Mouse (Mus musculus) myocyte (in vitro differentiated cells): ENCODE results near the gene Ghrh. TPM values are rescaled to one million over a fixed set of nuclear protein-coding genes. Genes with fewer than 3 reads are reported as not detected.

Experiments used
- H3K27me3 ChIP-seq: one replicate; pipeline ENCODE4 v1.6.1; 2011; ENCODE audit not compliant: control insufficient read depth, insufficient read depth, insufficient read length
- H3K36me3 ChIP-seq: one replicate; pipeline ENCODE4 v1.6.1; 2011; ENCODE audit not compliant: control insufficient read depth, insufficient read depth
- H3K4me2 ChIP-seq: one replicate; pipeline ENCODE4 v1.6.1; 2011; ENCODE audit warnings: low read depth, control low read depth
- H3K4me3 ChIP-seq: one replicate; pipeline ENCODE4 v1.5.1; 2011; ENCODE audit warnings: mild to moderate bottlenecking, control low read depth, moderate library complexity
- H3K79me2 ChIP-seq: one replicate; pipeline ENCODE4 v1.6.1; 2011; ENCODE audit not compliant: control insufficient read depth, insufficient read depth
- H3ac ChIP-seq: one replicate; pipeline ENCODE4 v1.6.1; 2011; ENCODE audit not compliant: control insufficient read depth, insufficient read length
- CEBPB ChIP-seq: IDR thresholded peaks from 2 replicates; pipeline ENCODE4 v1.6.1; 2011; ENCODE audit warnings: mild to moderate bottlenecking, moderate library complexity; ENCODE audit not compliant: poor library complexity, insufficient read depth, severe bottlenecking
- E2F4 ChIP-seq: IDR thresholded peaks from one replicate; pipeline ENCODE4 v1.6.1; 2011; ENCODE audit warnings: mild to moderate bottlenecking, control low read depth, moderate library complexity; ENCODE audit not compliant: insufficient read depth
- MAX ChIP-seq: IDR thresholded peaks from one replicate; pipeline ENCODE4 v1.6.1; 2011; ENCODE audit warnings: low read depth, mild to moderate bottlenecking, control low read depth
- MYOD1 ChIP-seq, 3 experiments: IDR thresholded peaks; one replicate each; pipeline ENCODE4 v1.6.1; 2011; ENCODE audit warnings: control low read depth in 2 of 3, low read depth in 2 of 3, mild to moderate bottlenecking in 2 of 3, moderate library complexity in 1 of 3; ENCODE audit not compliant: insufficient read length in 2 of 3, control insufficient read depth in 1 of 3
- MYOG ChIP-seq, 3 experiments: IDR thresholded peaks; one replicate each; pipeline ENCODE4 v1.6.1; 2011; ENCODE audit warnings: control low read depth in 2 of 3, low read depth in 2 of 3, mild to moderate bottlenecking in 2 of 3; ENCODE audit not compliant: insufficient read length in 2 of 3, control insufficient read depth in 1 of 3, insufficient read depth in 1 of 3
- POLR2A ChIP-seq: IDR thresholded peaks from one replicate; pipeline ENCODE4 v1.6.1; 2011; ENCODE audit warnings: low read depth, mild to moderate bottlenecking, control low read depth, moderate library complexity; ENCODE audit not compliant: insufficient read length
- POLR2AphosphoS2 ChIP-seq: IDR thresholded peaks from one replicate; pipeline ENCODE4 v1.6.1; 2011; ENCODE audit warnings: low read depth, control low read depth; ENCODE audit not compliant: insufficient read length
- REST ChIP-seq: IDR thresholded peaks from one replicate; pipeline ENCODE4 v1.6.1; 2011; ENCODE audit warnings: mild to moderate bottlenecking, control low read depth, moderate library complexity; ENCODE audit not compliant: insufficient read depth, insufficient read length
- SRF ChIP-seq: IDR thresholded peaks from one replicate; pipeline ENCODE4 v1.6.1; 2011; ENCODE audit warnings: low read depth; ENCODE audit not compliant: control insufficient read depth, insufficient read length
- TCF12 ChIP-seq: IDR thresholded peaks from one replicate; pipeline ENCODE4 v1.6.1; 2011; ENCODE audit warnings: mild to moderate bottlenecking, control low read depth; ENCODE audit not compliant: poor library complexity, insufficient read depth, severe bottlenecking
- TCF3 ChIP-seq: IDR thresholded peaks from one replicate; pipeline ENCODE4 v1.6.1; 2011; ENCODE audit warnings: low read depth, control low read depth; ENCODE audit not compliant: insufficient read length
- USF1 ChIP-seq: IDR thresholded peaks from one replicate; pipeline ENCODE4 v1.6.1; 2011; ENCODE audit warnings: low read depth, mild to moderate bottlenecking, control low read depth, moderate library complexity
- polyA plus RNA-seq: library from polyadenylated mRNA; unstranded; fragments of >200 nt; fragmentation: generic; extraction: Trizol; gene quantifications from one replicate; pipeline ENCODE4 v1.2.1, GENCODE M21; 2012; ENCODE audit warnings: missing spikeins

Gene Ghrh
- polyA plus RNA-seq, 1 experiment = not detected

DNA sequence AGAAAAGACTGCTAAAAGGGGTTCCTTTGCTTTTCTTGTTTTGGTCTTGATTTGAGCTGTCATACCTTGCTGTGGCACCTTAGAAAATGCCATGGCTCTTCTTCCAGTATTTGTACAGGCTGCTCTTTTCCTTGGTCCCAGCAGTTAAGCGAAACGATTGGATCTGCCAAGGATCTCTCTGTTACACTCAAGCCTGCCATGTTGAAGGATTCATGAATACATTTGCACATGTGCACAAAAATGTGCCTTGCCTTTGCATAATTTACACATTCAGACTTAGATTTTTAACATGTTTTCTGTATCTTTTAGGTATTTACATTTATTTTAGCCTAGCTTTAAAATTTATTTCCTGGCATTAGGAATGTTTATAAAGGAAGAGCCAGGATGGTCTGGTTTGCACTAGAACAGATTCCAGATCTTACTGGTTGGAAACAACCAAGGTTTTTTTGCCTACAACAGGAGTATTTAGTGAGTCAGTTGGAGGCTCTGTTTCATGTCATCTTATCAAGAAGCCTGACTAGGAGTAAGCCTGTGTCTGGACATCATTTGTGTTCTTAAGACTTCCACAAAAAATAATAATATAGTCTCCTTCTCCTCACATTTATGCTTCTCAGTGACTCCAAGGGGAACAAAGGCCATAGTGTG, 38.9 kb downstream of the Ghrh start:
- Histone ChIP-seq H3K4me3 (no peak overlapping the region), H3K36me3 (peaks cover 60% of the 10 kb centered on the region), H3K4me2 (no peak overlapping the region), H3ac (no peak overlapping the region), H3K27me3 (no peaks in the 10 kb centered on the region), H3K79me2 (no peaks in the 10 kb centered on the region)
- TF ChIP-seq MYOD1 (IDR thresholded peaks at IDR 0.05; ENCODE audit: control insufficient read depth in 1 of 3, insufficient read length in 2 of 3, low read depth in 2 of 3) (no peak), CEBPB (no peak), MAX (no peak), SRF (no peak), TCF12 (no peak), POLR2A (no peak), TCF3 (no peak), REST (no peak), USF1 (no peak)

DNA sequence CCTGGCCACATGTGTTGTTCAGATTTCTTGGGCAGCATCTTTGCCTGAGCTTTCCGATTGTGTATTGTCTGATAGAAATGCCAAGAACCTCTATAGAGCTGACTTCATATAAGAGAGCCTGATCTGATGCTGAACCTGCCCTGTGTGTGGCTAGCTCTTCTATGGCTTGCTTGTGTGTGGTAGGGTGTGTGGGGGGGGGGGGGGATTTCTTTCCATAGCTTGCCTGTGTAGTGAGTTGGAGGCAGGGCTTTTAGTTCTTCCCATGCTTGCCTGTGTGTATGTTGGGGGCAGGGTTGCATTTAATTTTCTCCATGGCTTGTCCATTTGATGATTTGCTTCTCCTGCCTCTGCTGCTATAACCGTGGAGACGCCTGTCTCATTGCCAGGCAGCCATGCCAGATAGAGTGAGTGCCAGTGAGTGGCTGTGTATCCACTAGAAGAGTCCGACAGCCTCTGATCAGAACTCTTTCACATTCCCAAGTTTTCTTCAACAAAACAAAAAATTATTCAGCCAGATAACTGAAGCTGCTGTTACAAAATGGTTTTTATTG, 39.5 kb downstream of the Ghrh start:
- Histone ChIP-seq H3K4me3 (no peak overlapping the region), H3K79me2 (no peaks in the 10 kb centered on the region), H3K27me3 (no peaks in the 10 kb centered on the region), H3K4me2 (no peak overlapping the region), H3K36me3 (peaks cover 60% of the 10 kb centered on the region), H3ac (no peak overlapping the region)
- TF ChIP-seq SRF (no peak), POLR2A (no peak), CEBPB (no peak), E2F4 (no peak), MAX (no peak)

DNA sequence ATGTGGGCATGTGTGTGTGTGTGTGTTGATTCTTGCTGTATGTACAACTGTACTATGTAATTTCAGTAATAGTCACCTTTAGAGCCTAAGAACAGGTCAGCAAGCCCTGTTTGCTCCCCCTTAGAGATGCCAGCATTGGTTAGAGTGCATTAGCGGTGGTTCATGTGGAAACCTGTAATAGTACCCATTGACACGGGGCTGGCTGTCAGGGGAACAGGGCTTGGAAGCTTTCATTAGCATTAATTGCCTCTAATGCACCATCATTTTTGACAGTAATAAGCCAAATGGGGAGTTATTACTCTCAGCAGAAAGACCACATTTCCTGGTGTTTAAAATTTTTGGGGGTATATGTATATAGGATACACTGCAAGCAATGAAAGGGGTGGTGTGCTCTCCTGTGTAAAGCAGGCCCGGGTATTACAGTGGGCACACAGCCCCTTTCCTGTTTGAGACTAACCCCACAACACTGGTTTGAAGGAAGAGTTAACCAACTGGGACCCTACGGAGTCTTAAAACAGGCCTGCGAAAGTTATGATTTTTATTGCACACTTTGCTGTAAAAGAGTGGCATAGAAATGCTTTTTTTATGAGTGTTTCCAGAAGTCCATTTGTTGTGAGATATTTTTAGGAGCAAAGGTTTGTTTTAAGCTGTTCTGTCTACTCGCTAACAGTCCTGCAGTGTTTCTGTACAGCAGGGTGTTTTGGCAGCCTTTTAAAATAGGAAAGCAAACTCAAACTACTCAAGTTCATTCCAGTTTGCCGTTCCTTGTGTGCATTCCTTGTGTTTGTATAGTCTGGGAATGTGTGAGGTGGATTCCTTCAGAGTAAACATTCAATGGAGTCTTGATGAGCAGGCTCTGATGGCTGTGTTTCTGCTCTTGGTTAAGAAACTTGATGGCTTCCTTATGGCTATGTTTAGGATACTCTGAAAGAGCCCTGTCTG, 40.9 kb downstream of the Ghrh start:
- no peaks in the 10 kb centered on the region for H3K79me2 ChIP-seq
- no peak overlapping the region for H3K4me2 ChIP-seq
- TF ChIP-seq TCF12 = no peak
- no peak for TF ChIP-seq POLR2A
- no peak for TF ChIP-seq REST
- no peak for TF ChIP-seq TCF3
- no peak for TF ChIP-seq USF1
- TF ChIP-seq MYOG (IDR thresholded peaks at IDR 0.05; ENCODE audit: control insufficient read depth in 1 of 3, insufficient read depth in 1 of 3, insufficient read length in 2 of 3, low read depth in 2 of 3) = no peak
- no peak for TF ChIP-seq CEBPB
- no peak for TF ChIP-seq POLR2AphosphoS2
- TF ChIP-seq E2F4 = no peak
- H3ac ChIP-seq = no peak overlapping the region
- H3K4me3 ChIP-seq = no peak overlapping the region
- no peaks in the 10 kb centered on the region for H3K27me3 ChIP-seq
- H3K36me3 ChIP-seq = peaks cover 61% of the 10 kb centered on the region

DNA sequence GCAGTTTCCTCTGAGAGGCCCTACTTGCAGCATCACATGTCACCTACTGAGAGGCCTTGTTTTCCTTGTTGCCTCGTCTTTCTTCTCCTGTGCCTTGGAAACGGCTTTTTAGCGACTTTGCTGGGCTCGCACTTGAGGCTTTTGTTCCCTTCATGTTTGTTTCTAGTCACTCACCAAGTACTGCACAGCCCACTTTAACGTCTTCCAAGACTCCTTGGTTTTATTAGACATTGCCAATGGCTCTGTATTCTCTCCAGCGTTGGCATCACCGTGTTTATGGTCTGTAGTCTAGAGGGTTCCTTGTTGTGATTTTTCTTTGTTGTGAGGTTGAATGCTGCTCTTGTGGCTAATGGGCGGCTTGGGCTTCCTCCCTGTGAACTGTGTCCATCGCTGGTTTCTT, 44.2 kb downstream of the Ghrh start:
- H3K4me3 ChIP-seq = no peak overlapping the region
- peaks cover 64% of the 10 kb centered on the region for H3K36me3 ChIP-seq
- no peaks in the 10 kb centered on the region for H3K79me2 ChIP-seq
- H3K4me2 ChIP-seq = no peak overlapping the region
- H3ac ChIP-seq = no peak overlapping the region
- H3K27me3 ChIP-seq = no peaks in the 10 kb centered on the region
- TF ChIP-seq REST = no peak
- TF ChIP-seq CEBPB = no peak
- no peak for TF ChIP-seq E2F4
- no peak for TF ChIP-seq USF1
- TF ChIP-seq MYOG (IDR thresholded peaks at IDR 0.05; ENCODE audit: control insufficient read depth in 1 of 3, insufficient read depth in 1 of 3, insufficient read length in 2 of 3, low read depth in 2 of 3) = no peak
- no peak for TF ChIP-seq MAX
- TF ChIP-seq TCF3 = no peak
- no peak for TF ChIP-seq TCF12
- no peak for TF ChIP-seq SRF
- no peak for TF ChIP-seq MYOD1 (IDR thresholded peaks at IDR 0.05; ENCODE audit: control insufficient read depth in 1 of 3, insufficient read length in 2 of 3, low read depth in 2 of 3)
- TF ChIP-seq POLR2AphosphoS2 = no peak
- TF ChIP-seq POLR2A = no peak

DNA sequence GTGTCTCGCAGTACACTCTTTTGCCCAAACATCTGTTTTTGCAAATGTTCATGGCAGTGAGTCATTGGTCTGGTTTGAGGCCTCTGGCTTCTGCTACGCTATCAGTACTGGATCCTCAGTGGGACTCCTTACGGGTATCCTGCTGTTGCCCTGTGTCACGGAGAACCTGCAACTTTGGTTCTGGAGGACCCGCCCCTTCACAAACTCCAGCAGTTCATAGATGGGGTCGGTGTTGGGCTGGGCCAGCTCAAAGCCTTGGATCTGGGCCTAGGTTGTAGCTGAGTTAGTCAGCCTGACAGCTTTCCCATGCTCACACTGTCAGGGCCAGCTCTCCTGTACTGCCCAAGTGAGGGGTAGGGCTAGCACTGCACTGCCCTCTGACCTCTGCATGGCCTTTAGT, 47.3 kb downstream of the Ghrh start:
- TF ChIP-seq REST (no peak), CEBPB (no peak), MAX (no peak), SRF (no peak), POLR2A (no peak), MYOG (IDR thresholded peaks at IDR 0.05; ENCODE audit: control insufficient read depth in 1 of 3, insufficient read depth in 1 of 3, insufficient read length in 2 of 3, low read depth in 2 of 3) (no peak), E2F4 (no peak), TCF3 (no peak), MYOD1 (IDR thresholded peaks at IDR 0.05; ENCODE audit: control insufficient read depth in 1 of 3, insufficient read length in 2 of 3, low read depth in 2 of 3) (no peak), TCF12 (no peak), POLR2AphosphoS2 (no peak)
- H3K79me2 ChIP-seq = no peaks in the 10 kb centered on the region
- no peak overlapping the region for H3ac ChIP-seq
- no peak overlapping the region for H3K4me2 ChIP-seq
- H3K4me3 ChIP-seq = no peak overlapping the region
- H3K36me3 ChIP-seq = peaks cover 62% of the 10 kb centered on the region
- H3K27me3 ChIP-seq = no peaks in the 10 kb centered on the region
